Mouse (Mus musculus) liver, embryonic 11.5 days (tissue): ENCODE results near the gene Thbs2. TPM values are rescaled to one million over a fixed set of nuclear protein-coding genes. Genes with fewer than 3 reads are reported as not detected.
A peak's percentile ranks its signal among the peaks of the same experiment; 100 is the strongest.

Experiments used
- ATAC-seq: fragments of 200-750 bp; cut with Nextera tagmentation; replicated peaks from 2 replicates; pipeline ENCODE4 v1.8.0; 2017; ENCODE audit warnings: moderate number of reproducible peaks, mild to moderate bottlenecking, moderate TSS enrichment, moderate library complexity; ENCODE audit not compliant: low FRiP score
- DNase-seq: peaks from one replicate; pipeline ENCODE4 v3.0.0-alpha.2; 2017; ENCODE audit warnings: low spot score
- H3K27ac ChIP-seq: fragments of 300-500 bp; sonication (generic); 2 replicates; pipeline ENCODE4 v1.5.1; 2014; ENCODE audit warnings: mild to moderate bottlenecking, low read depth, low read length, control low read depth
- H3K27me3 ChIP-seq: fragments of 300-500 bp; sonication (generic); replicated peaks from 2 replicates; pipeline ENCODE4 v1.6.1; 2014; ENCODE audit warnings: low read length, mixed read lengths; ENCODE audit not compliant: control insufficient read depth, insufficient read depth
- H3K36me3 ChIP-seq: fragments of 300-500 bp; sonication (generic); 2 replicates; pipeline ENCODE4 v1.6.1; 2014; ENCODE audit warnings: mild to moderate bottlenecking, low read length, moderate library complexity, mixed read lengths; ENCODE audit not compliant: control insufficient read depth, insufficient read depth
- H3K4me1 ChIP-seq: fragments of 300-500 bp; sonication (generic); replicated peaks from 2 replicates; pipeline ENCODE4 v1.6.1; 2014; ENCODE audit warnings: low read length, mixed read lengths; ENCODE audit not compliant: control insufficient read depth, insufficient read depth
- H3K4me2 ChIP-seq: fragments of 300-500 bp; sonication (generic); 2 replicates; pipeline ENCODE4 v1.6.1; 2014; ENCODE audit warnings: mild to moderate bottlenecking, control low read depth, moderate library complexity
- H3K4me3 ChIP-seq: fragments of 300-500 bp; sonication (generic); 2 replicates; pipeline ENCODE4 v1.5.1; 2014; ENCODE audit warnings: low read depth, low read length, control low read depth
- H3K9ac ChIP-seq: fragments of 300-500 bp; sonication (generic); 2 replicates; pipeline ENCODE4 v1.6.1; 2014; ENCODE audit warnings: low read depth, low read length, control low read depth
- H3K9me3 ChIP-seq: fragments of 300-500 bp; sonication (generic); 2 replicates; pipeline ENCODE4 v1.6.1; 2016; ENCODE audit warnings: low read length, inconsistent platforms, mixed read lengths; ENCODE audit not compliant: control insufficient read depth
- WGBS: fragments of 180-500 bp; shearing (Covaris S2); extraction: QIAGEN DNeasy Blood & Tissue Kit; methylation state at CpG from one replicate; pipeline ENCODE4 v1.1.7; 2014; 5-methylcytosine and 5-hydroxymethylcytosine counted together
- polyA plus RNA-seq: library from polyadenylated mRNA; unstranded; fragments of >200 nt; fragmentation: Nextera tagmentation; extraction: Ambion mirVana; gene quantifications from 2 replicates; pipeline ENCODE4 v1.2.1, GENCODE M21; 2014

Thbs2 gene
- 0.78 and 1.0 TPM in 2 replicates for polyA plus RNA-seq

- peak; percentile 43; the same call in 1 of the 2 replicates for ATAC-seq
- Histone ChIP-seq H3K4me2 (peak within 1 kb of the TSS; percentile 55), H3K27ac (no peak within 1 kb of the TSS), H3K4me3 (peak within 1 kb of the TSS; percentile 12; the same call in 1 of the 2 replicates), H3K9ac (no peak within 1 kb of the TSS), H3K4me1 (no peaks in the 10 kb centered on the region; the same call in 1 of the 2 replicates), H3K27me3 (no peaks in the 10 kb centered on the region; the same call in 1 of the 2 replicates), H3K36me3 (no peaks in the 10 kb centered on the region), H3K9me3 (no peaks in the 10 kb centered on the region)
- 3% methylated on average over 14 of the region's 14 CpGs for WGBS
- no peak for DNase-seq
Measured at GRCm38 (mm10) chr17:14693994-14694374, at the start of gene Thbs2. Thbs2 (minus strand) TSS chr17:14694235.

GRCm38 (mm10) chr17:14735493-14736004 is 41.5 kb upstream of the Thbs2 start:
- Histone ChIP-seq H3K4me1 (no peaks in the 10 kb centered on the region), H3K36me3 (no peaks in the 10 kb centered on the region), H3K4me2 (no peak overlapping the region), H3K9me3 (no peaks in the 10 kb centered on the region), H3K9ac (no peak overlapping the region), H3K27me3 (no peaks in the 10 kb centered on the region), H3K4me3 (no peak overlapping the region), H3K27ac (no peak overlapping the region)
- DNase-seq (no peak), ATAC-seq (no peak)
- WGBS = 71% methylated on average over 6 of the region's 6 CpGs

- H3K27me3 ChIP-seq = no peaks in the 10 kb centered on the region
- H3K9me3 ChIP-seq = no peaks in the 10 kb centered on the region
- DNase-seq = no peak
- H3K36me3 ChIP-seq = no peaks in the 10 kb centered on the region
- H3K9ac ChIP-seq = no peak overlapping the region
- no peak overlapping the region for H3K4me3 ChIP-seq
- H3K27ac ChIP-seq = no peak overlapping the region
- H3K4me2 ChIP-seq = no peak overlapping the region
- H3K4me1 ChIP-seq = no peaks in the 10 kb centered on the region
- no peak for ATAC-seq
- 86% methylated on average over 4 of the region's 4 CpGs for WGBS
Measured at GRCm38 (mm10) chr17:14734380-14734779, 40.3 kb upstream of the Thbs2 start.

- Histone ChIP-seq H3K4me2 (no peak overlapping the region), H3K9me3 (no peaks in the 10 kb centered on the region), H3K4me3 (no peak overlapping the region), H3K27ac (no peak overlapping the region), H3K36me3 (no peaks in the 10 kb centered on the region), H3K27me3 (no peaks in the 10 kb centered on the region), H3K4me1 (no peaks in the 10 kb centered on the region), H3K9ac (no peak overlapping the region)
- DNase-seq = no peak
- no peak for ATAC-seq
- WGBS = 55% methylated on average over 10 of the region's 10 CpGs
Measured at GRCm38 (mm10) chr17:14733941-14734340, 39.9 kb upstream of the Thbs2 start.

- no peaks in the 10 kb centered on the region for H3K27me3 ChIP-seq
- no peaks in the 10 kb centered on the region for H3K4me1 ChIP-seq
- H3K4me2 ChIP-seq = no peak overlapping the region
- 93% methylated on average over 1 of the region's 1 CpGs for WGBS
- ATAC-seq (no peak), DNase-seq (no peak)
- H3K9me3 ChIP-seq = no peaks in the 10 kb centered on the region
- no peak overlapping the region for H3K27ac ChIP-seq
- no peak overlapping the region for H3K9ac ChIP-seq
- no peaks in the 10 kb centered on the region for H3K36me3 ChIP-seq
- no peak overlapping the region for H3K4me3 ChIP-seq
Measured at GRCm38 (mm10) chr17:14733027-14733426, 39.0 kb upstream of the Thbs2 start.

GRCm38 (mm10) chr17:14730629-14731028 is 36.6 kb upstream of the Thbs2 start:
- Histone ChIP-seq H3K27ac (no peak overlapping the region), H3K4me1 (no peaks in the 10 kb centered on the region), H3K36me3 (no peaks in the 10 kb centered on the region), H3K9ac (no peak overlapping the region), H3K27me3 (no peaks in the 10 kb centered on the region), H3K4me3 (no peak overlapping the region), H3K9me3 (no peaks in the 10 kb centered on the region), H3K4me2 (no peak overlapping the region)
- DNase-seq (no peak), ATAC-seq (no peak)
- WGBS = 70% methylated on average over 5 of the region's 5 CpGs

- no peak for DNase-seq
- Histone ChIP-seq H3K9ac (no peak overlapping the region), H3K4me3 (no peak overlapping the region), H3K36me3 (no peaks in the 10 kb centered on the region), H3K4me2 (no peak overlapping the region), H3K4me1 (no peaks in the 10 kb centered on the region), H3K9me3 (no peaks in the 10 kb centered on the region), H3K27me3 (no peaks in the 10 kb centered on the region), H3K27ac (no peak overlapping the region)
- WGBS = 51% methylated on average over 3 of the region's 3 CpGs
- no peak for ATAC-seq
Measured at GRCm38 (mm10) chr17:14727481-14727880, 33.4 kb upstream of the Thbs2 start.

- no peak overlapping the region for H3K4me3 ChIP-seq
- ATAC-seq (no peak), DNase-seq (no peak)
- no peaks in the 10 kb centered on the region for H3K9me3 ChIP-seq
- no peaks in the 10 kb centered on the region for H3K27me3 ChIP-seq
- H3K9ac ChIP-seq = no peak overlapping the region
- no peaks in the 10 kb centered on the region for H3K4me1 ChIP-seq
- no peaks in the 10 kb centered on the region for H3K36me3 ChIP-seq
- H3K27ac ChIP-seq = no peak overlapping the region
- WGBS = 25% methylated on average over 2 of the region's 2 CpGs
- H3K4me2 ChIP-seq = no peak overlapping the region
Measured at GRCm38 (mm10) chr17:14724786-14725185, 30.8 kb upstream of the Thbs2 start.

GRCm38 (mm10) chr17:14721325-14721724 is 27.3 kb upstream of the Thbs2 start:
- ATAC-seq = no peak
- no peak overlapping the region for H3K27ac ChIP-seq
- H3K4me1 ChIP-seq = no peaks in the 10 kb centered on the region
- 79% methylated on average over 4 of the region's 4 CpGs for WGBS
- no peak overlapping the region for H3K9ac ChIP-seq
- H3K27me3 ChIP-seq = no peaks in the 10 kb centered on the region
- DNase-seq = no peak
- no peak overlapping the region for H3K4me2 ChIP-seq
- H3K9me3 ChIP-seq = no peaks in the 10 kb centered on the region
- H3K36me3 ChIP-seq = no peaks in the 10 kb centered on the region
- no peak overlapping the region for H3K4me3 ChIP-seq
